Mouse (Mus musculus) olfactory bulb, adult 2 months (tissue): Measurements from ENCODE around the gene Megf6.

Source experiments
- CTCF ChIP-seq: fragments of 200-500 bp; IDR thresholded peaks from 2 replicates; pipeline ENCODE4 v1.5.1; 2012; ENCODE audit warnings: low read depth, mild to moderate bottlenecking, low read length, moderate library complexity; ENCODE audit not compliant: insufficient read depth
- POLR2A ChIP-seq: fragments of 200-500 bp; IDR thresholded peaks from 2 replicates; pipeline ENCODE4 v1.6.1; 2012; ENCODE audit warnings: mild to moderate bottlenecking, low read depth, low read length, moderate library complexity; ENCODE audit not compliant: insufficient read depth

DNA sequence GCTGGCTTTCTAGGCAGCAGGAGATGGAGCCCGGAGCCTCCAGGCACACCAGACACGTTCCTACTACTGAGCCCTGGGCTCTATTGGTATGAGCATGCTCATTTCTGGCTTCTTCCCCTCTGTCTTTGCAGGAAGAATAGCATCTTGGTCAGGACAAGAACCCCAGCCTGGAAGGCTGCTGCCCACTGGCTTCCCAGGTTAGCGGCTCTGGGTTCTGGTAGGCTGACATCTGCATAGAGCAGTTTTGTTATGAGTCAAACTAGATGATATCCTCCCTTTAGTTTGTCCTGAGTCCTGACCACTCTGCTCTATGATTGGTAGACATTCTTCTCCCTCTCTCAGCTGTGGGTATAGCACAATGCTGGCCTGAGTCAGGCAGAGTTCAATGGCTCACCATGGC lies 43.3 kb upstream of the Megf6 start:
- TF ChIP-seq CTCF (no peak), POLR2A (no peak)
